Mouse (Mus musculus): Measurements from ENCODE around the gene Mfsd5.

Mfsd5 gene

GRCm38 (mm10) chr15:102282463-102283292, 3.4 kb downstream of the Mfsd5 start:
- ATAC-seq (ENCODE audit: low TSS enrichment), result no peak

GRCm38 (mm10) chr15:102283648-102284047, 4.4 kb downstream of the Mfsd5 start:
- no peak for ATAC-seq (ENCODE audit: low TSS enrichment)

DNA sequence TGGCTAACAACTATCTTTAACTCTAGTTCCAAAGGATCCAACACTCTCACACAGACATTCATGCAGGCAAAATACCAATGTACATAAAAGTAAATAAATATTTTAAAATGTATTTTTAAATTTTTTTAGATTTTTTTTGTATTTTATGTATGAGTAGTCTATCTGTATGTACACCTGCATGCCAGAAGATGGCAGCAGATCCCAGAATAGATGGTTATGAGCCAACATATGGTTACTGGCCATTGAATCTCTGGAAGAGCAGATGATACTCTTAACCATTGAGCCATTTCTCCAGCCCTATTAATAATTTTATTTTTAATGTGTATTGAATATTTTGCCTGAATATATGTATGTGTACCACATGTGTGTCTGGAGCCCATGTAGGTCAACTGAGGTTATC, 8.1 kb downstream of the Mfsd5 start:
- ATAC-seq (ENCODE audit: low TSS enrichment), result no peak

DNA sequence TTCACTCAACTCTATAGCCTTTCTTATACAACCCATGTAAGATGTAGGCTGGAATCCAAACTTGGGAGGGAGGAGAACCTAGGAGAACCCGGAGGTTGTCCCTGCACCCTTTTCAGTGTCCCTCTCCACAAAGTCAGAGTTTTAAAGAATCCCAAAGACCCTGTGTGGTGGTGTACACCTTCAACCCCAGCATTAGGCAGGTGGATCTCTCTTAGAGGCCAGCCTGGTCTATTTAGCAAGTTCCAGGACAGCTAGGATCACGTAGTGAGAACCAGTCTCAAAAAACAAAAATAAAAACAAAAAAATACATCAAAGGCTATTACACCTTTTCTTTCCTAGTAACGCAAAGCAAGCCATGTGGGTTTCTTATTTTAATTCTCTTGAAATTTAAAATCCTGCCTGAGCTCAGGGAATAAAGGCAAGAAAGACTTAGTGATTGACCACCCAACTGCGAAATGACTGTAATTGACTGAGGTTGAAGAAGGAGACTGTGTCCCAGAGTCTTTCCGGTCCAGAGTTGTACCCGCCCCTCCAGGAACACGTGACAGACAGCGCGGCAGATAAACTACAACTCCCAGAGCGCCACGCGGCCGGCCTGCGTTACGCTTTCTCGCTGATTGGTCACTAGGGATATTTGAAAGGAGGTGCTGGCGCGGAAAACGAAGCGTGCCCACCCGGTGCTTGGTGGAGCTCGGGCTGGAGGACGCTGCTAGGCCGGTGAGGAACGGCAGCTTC, 16.5 kb downstream of the Mfsd5 start, which contains the start of gene Espl1:
Espl1 (plus strand) TSS at position 634 of the 735 bp plus-strand sequence.
- peak; percentile 100 for ATAC-seq (ENCODE audit: low TSS enrichment)

DNA sequence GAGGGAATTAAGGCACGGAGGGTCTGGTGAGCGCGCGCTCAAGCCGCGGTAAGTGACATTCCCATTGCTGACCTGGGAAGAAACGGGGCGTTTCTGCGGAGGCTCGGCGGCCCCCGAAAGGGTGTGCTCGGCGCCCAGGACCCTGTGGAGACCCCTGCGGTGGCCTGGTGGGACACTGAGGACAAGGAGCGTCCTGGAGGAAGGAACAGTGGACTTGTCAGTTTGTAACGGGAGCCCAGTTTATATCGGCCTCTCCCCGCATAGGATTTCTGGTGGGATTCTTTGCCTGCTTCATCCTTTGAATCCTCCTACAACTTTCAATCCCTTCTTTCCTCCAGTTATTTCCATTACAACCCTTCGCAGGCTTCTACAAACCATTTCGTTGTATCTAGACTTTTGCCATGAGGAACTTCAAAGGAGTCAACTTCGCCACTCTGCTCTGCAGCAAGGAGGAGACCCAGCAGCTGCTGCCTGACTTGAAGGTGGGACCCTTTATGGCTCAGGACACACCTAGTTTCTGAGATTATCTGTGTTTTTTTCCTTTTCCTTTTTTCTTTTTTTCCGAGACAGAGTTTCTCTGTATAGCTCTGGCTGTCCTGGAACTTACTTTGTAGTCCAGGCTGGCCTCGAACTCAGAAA, 17.2 kb downstream of the Mfsd5 start:
- no peak for ATAC-seq (ENCODE audit: low TSS enrichment)

- no peak for ATAC-seq (ENCODE audit: low TSS enrichment)
These were observed 23.3 kb downstream of the Mfsd5 start for GRCm38 (mm10) chr15:102302542-102302941.

GRCm38 (mm10) chr15:102308717-102309116, 29.5 kb downstream of the Mfsd5 start:
- ATAC-seq (ENCODE audit: low TSS enrichment), result no peak

GRCm38 (mm10) chr15:102310074-102310845, 31.0 kb downstream of the Mfsd5 start:
- ATAC-seq (ENCODE audit: low TSS enrichment), result no peak

GRCm38 (mm10) chr15:102311489-102311888, 32.2 kb downstream of the Mfsd5 start:
- ATAC-seq (ENCODE audit: low TSS enrichment), result no peak

- ATAC-seq (ENCODE audit: low TSS enrichment), result peak; percentile 27; the same call in 1 of the 2 replicates
These were observed 36.0 kb downstream of the Mfsd5 start for GRCm38 (mm10) chr15:102315292-102315691.

- peak; percentile 64; the same call in 1 of the 2 replicates for ATAC-seq (ENCODE audit: low TSS enrichment)
These were observed 37.0 kb downstream of the Mfsd5 start for GRCm38 (mm10) chr15:102316263-102316662.

DNA sequence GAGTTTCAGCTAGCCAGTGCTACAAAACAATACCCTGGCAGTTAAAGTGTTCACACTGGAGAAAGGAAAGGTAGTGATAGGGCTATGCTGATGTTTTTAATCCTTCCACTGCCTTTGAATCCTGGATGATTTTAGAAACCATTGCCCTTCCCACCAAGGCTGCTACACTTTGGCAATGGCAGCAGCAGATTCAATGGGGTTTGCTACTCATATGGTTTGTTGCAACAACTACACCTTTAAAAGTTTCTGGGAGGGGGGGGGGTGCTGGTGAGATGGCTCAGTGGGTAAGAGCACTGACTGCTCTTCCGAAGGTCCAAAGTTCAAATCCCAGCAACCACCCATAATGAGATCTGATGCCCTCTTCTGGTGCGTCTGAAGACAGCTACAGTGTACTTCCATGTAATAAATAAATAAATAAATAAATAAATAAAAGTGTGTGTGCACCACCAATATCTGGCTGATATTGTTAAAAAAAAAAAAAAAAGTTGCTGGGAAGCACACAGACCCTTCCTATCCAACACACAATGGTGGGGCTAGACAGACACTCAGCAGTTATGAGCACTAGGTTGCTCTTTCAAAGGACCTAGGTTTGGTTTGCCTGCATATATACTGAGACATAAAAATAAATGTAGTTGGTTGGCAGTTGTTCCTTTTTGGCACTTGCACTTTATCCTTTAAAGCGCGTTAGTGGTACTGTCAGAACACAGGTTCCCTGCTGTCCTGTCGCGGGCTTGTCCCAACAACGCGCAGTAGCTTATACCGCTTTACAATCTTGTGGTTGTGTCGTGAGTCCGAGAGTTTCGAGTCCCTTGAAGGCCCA, 45.6 kb downstream of the Mfsd5 start:
- no peak for ATAC-seq (ENCODE audit: low TSS enrichment)

DNA sequence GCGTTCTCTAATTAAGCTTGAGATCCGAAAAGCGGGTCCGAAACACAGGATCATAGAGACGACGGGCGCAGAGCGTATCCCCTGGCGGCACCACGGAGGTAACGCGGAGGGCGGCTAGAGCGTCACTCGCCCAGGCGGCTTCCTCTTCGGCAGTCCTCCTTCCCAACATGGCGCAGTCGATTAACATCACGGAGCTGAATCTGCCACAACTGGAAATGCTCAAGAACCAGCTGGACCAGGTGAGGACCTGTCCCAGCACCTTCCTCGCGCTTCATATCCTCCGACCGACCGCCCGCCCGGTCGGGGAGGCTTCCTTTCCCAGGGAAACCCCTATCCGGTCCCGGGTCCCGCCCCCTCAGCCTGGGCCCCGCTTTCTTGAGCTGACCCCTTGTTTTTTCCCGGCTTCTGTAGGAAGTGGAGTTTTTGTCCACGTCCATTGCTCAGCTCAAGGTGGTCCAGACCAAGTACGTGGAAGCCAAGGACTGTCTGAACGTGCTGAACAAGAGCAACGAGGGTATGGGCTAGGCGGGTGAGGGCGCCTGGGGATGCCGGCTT, 46.8 kb downstream of the Mfsd5 start, which contains the start of gene Pfdn5:
Pfdn5 (plus strand) TSS at position 95 of the 555 bp plus-strand sequence.
- peak; percentile 99 for ATAC-seq (ENCODE audit: low TSS enrichment)

DNA sequence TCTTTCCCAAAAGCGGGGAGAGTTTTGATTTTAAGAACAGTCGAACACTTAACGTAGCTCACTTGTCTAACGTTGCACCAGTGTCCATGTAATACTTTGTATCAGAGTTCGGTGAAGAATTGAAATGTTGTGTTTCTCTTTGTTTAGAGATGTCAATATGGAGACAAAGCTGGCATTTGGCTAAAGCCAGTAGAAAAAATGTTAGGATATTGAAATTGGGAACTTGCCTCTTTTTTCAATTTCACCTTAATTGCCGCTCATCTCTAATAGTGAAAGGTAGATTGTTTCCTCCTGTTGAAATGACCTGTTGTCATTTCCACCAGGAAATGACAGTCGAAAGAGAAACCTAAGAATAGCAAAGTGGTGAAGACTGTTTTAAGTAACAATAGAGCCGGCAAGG, 47.6 kb downstream of the Mfsd5 start:
- no peak for ATAC-seq (ENCODE audit: low TSS enrichment)
